Mouse (Mus musculus): ENCODE results near the gene Epha4.

DNA sequence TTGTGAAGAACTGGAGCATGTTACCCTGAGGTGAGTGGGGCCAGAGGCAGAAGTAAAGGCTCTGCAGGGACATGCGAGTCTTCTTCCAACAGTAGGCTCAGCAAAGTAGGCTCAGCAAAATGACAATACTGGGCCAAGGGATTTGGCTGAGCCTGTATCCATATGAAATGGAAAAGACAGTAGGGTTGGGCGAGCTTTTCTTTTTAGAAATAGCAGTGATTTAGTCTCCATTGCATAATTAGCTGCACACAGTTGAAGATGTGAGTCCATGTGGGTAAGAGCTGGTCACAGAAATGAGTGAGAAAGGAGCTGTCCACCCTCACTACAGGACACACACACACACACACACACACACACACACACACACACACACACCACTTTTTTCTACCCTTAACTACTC lies 104.2 kb downstream of the Epha4 start:
- TF ChIP-seq POLR2A (IDR thresholded peaks at IDR 0.05; ENCODE audit: low read depth, low read length) = no peak
- no peak for TF ChIP-seq CTCF (conservative IDR thresholded peaks at IDR 0.05; ENCODE audit: insufficient read depth, insufficient read length, low read depth, low read length)
